Mouse (Mus musculus): Measurements from ENCODE around the gene Npas4. TPM values are rescaled to one million over a fixed set of nuclear protein-coding genes. Genes with fewer than 3 reads are reported as not detected.
"Not testable (repeated sequence)": the region's sequence is repeated elsewhere in the genome, so short reads cannot be mapped to it uniquely, and the experiment has no call there.

Gene Npas4
- polyA plus RNA-seq, 1 experiment from 2014 or later, result 0.10 TPM

DNA sequence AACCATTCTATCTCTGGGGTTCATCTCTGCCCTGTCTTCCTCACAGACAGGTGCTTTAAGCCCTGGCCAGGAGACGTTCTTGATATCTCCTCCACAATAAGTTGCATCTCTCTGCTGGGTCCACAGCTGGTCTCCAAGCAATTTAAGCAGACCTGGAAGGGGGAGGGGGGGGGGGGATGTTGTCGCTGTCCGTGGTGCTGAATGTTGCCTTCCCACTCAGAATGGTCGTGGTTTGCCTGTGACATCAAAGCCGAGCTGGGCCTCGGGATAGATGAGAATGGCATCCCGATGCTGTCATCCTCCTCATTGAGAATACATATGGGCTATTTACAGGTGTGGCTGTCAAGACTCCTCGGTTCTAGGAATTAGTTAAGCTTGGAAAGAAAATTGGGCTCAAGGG, 2.3 kb upstream of the Npas4 start:
- ATAC-seq (replicated peaks; ENCODE audit: insufficient number of reproducible peaks, insufficient read depth, low FRiP score, low read depth), result no peak
- H3K9me3 ChIP-seq (replicated peaks), result no peaks in the 10 kb centered on the region
- H3K27ac ChIP-seq, result peak overlapping the region; percentile 51
- no peaks in the 10 kb centered on the region for H3K36me3 ChIP-seq
- H3K27me3 ChIP-seq, result peaks cover 23% of the 10 kb centered on the region
- 0 out of 2 replicates have a peak overlapping the region, but pooled peaks have one; percentile 23 for H3K4me2 ChIP-seq
- H3K4me1 ChIP-seq (replicated peaks), result peaks cover 36% of the 10 kb centered on the region
- H3K9ac ChIP-seq, result no peak overlapping the region
- 8% methylated on average over 8 of the region's 8 CpGs for WGBS
- H3K4me3 ChIP-seq, result no peak overlapping the region

DNA sequence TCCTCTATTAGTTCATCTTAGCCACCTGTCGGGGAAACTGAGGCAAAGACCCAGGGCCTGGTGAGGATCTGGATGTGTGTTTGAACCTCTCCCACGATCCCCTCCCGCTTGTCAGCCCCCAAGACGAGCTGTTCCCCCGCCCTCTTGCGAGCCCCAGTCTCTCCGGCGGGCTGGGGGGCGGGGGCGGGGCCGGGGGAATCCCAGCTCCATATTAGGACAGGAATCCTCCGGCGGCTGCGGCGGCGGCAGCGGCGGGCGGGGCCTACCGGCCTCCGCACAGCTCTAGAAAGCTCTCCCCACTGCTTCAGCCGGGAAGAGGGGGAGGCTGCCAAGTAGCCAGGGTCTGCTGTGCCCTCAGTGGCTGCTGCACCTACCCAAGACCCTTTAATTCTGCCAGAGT, 600 bp upstream of the Npas4 start:
- 1% methylated on average over 21 of the region's 22 CpGs for WGBS
- Histone ChIP-seq H3K4me2 (peak overlapping the region; percentile 52), H3K9ac (no peak overlapping the region), H3K4me3 (no peak overlapping the region; the same call in 1 of the 2 replicates), H3K9me3 (replicated peaks) (no peaks in the 10 kb centered on the region), H3K36me3 (no peaks in the 10 kb centered on the region), H3K27me3 (peaks cover 30% of the 10 kb centered on the region), H3K4me1 (replicated peaks) (peaks cover 36% of the 10 kb centered on the region), H3K27ac (no peak overlapping the region)
- ATAC-seq (replicated peaks; ENCODE audit: insufficient number of reproducible peaks, insufficient read depth, low FRiP score, low read depth), result no peak

DNA sequence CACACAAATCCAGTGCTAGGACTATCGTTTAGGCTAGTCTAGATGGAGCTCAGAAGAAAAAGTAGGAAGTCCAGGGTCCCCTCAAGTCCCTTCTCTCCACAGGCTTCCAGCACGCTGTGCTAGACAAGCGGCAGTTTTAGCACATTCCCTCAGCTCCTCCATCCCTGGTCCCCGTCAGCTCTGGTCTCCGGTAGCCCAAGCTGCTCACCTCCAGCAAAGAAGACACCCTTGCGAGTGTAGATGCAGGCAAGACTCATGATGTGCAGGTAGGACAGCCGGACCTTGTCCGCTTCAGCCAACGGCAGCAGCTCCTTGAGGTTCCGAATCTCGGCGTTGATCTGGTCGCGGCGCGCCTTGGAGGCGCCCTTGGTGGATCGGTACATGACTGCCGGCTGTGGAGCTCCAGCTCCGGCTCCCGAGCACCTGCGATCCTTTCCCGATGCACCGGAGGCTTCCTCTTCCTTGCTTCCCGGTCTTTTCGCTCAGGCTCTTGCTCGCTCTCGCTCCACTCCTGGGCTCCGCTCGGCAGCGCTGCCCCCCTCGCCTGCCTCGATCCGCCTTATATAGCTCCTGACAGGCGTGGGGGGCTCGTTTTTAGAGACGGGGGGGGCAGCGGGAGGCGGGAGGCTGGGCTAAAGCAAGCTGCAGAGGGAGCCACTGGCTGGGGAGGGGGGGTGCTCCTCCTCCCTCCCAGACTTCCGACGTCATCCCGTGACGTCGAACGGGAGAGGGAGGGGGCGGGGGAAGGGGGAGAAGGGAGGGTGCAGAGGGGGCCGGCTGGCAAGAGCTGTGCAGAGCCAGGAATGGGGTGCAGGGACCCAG, 471 bp downstream of the Npas4 start:
- ATAC-seq (replicated peaks; ENCODE audit: insufficient number of reproducible peaks, insufficient read depth, low FRiP score, low read depth), result no peak

DNA sequence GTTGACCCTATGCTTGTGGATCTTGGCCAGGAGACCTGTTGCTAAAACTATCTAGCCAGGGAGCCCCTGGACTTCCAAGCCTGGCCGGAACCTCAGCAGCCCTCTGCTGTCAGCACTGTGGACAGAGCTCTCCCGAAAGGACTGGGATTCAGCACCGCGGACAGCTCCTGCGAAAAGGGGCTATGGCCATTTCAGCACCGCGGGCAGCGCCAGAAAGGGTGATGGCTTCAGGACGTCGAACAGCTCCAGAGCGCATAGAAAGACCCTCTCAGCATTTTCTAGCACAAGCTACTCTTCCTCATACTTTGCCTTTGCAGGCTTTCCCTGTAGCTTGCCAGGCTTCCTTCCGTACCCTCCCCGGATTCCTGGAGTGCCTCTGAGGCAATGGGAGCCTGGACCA, 1.1 kb downstream of the Npas4 start:
- WGBS, result 2% methylated on average over 13 of the region's 13 CpGs
- H3K36me3 ChIP-seq, result no peaks in the 10 kb centered on the region
- ATAC-seq (replicated peaks; ENCODE audit: insufficient number of reproducible peaks, insufficient read depth, low FRiP score, low read depth), result no peak
- H3K4me2 ChIP-seq, result no peak overlapping the region
- no peak overlapping the region for H3K9ac ChIP-seq
- no peak overlapping the region for H3K4me3 ChIP-seq
- H3K4me1 ChIP-seq (replicated peaks), result peaks cover 36% of the 10 kb centered on the region
- H3K27ac ChIP-seq, result no peak overlapping the region
- H3K9me3 ChIP-seq (replicated peaks), result no peaks in the 10 kb centered on the region
- H3K27me3 ChIP-seq, result peaks cover 43% of the 10 kb centered on the region

More for the DNA sequence above, 471 bp downstream of the Npas4 start:
- peaks cover 37% of the 10 kb centered on the region for H3K27me3 ChIP-seq
- no peaks in the 10 kb centered on the region for H3K36me3 ChIP-seq
- H3K4me1 ChIP-seq (replicated peaks), result peaks cover 36% of the 10 kb centered on the region
- H3K4me3 ChIP-seq, result no peak overlapping the region
- H3K4me2 ChIP-seq, result no peak overlapping the region
- no peaks in the 10 kb centered on the region for H3K9me3 ChIP-seq (replicated peaks)
- 17% methylated on average over 47 of the region's 47 CpGs for WGBS
- no peak overlapping the region for H3K27ac ChIP-seq
- no peak overlapping the region for H3K9ac ChIP-seq

DNA sequence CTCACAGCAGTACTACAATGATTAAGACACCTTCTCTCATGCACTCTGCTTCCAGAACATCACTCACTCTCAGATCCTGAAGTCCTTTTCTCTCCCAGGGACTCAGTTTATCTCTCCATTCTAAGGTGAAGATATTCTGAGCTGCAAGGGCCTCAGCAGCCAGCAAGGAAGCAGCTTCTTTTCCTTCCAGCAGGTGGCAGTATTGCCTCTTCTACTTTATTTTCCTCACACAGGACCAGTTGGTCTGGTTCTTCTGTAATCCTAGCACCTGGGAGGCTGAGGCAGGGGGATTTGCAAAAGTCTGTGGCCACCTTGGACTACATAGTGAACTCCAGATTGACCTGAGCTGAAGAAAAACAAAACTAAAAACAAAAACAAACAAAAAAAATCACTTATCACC, 8.3 kb downstream of the Npas4 start:
- Histone ChIP-seq H3K36me3 (no peaks in the 10 kb centered on the region), H3K4me1 (replicated peaks) (no peaks in the 10 kb centered on the region), H3K4me2 (no peak overlapping the region), H3K27ac (no peak overlapping the region), H3K27me3 (peaks cover 34% of the 10 kb centered on the region), H3K4me3 (no peak overlapping the region), H3K9me3 (replicated peaks) (no peaks in the 10 kb centered on the region), H3K9ac (no peak overlapping the region)
- no peak for ATAC-seq (replicated peaks; ENCODE audit: insufficient number of reproducible peaks, insufficient read depth, low FRiP score, low read depth)

DNA sequence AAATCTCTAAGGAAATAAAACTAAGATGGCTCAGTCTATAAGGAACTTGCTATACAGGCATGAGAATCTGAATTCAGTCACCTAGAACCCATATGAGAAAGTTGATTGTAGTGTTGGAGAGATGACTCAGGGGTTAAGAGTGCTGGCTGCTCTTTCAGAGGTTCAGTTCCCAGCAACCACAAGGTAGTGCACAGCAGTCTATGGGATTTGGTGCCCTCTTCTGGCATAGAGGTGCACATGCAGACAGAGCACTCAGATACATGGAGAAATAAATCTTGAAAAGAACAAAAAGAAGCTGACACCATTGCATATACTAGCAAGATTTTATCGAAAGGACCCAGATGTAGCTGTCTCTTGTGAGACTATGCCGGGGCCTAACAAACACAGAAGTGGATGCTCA, 21.9 kb downstream of the Npas4 start:
- H3K27ac ChIP-seq, result no peak overlapping the region
- no peak overlapping the region for H3K4me2 ChIP-seq
- H3K36me3 ChIP-seq, result peaks cover 31% of the 10 kb centered on the region
- H3K4me1 ChIP-seq (replicated peaks), result no peaks in the 10 kb centered on the region; the same call in 1 of the 2 replicates
- no peaks in the 10 kb centered on the region for H3K9me3 ChIP-seq (replicated peaks)
- WGBS, result 78% methylated on average over 2 of the region's 2 CpGs
- H3K9ac ChIP-seq, result no peak overlapping the region
- ATAC-seq (replicated peaks; ENCODE audit: insufficient number of reproducible peaks, insufficient read depth, low FRiP score, low read depth), result no peak
- H3K4me3 ChIP-seq, result no peak overlapping the region
- H3K27me3 ChIP-seq, result no peaks in the 10 kb centered on the region

DNA sequence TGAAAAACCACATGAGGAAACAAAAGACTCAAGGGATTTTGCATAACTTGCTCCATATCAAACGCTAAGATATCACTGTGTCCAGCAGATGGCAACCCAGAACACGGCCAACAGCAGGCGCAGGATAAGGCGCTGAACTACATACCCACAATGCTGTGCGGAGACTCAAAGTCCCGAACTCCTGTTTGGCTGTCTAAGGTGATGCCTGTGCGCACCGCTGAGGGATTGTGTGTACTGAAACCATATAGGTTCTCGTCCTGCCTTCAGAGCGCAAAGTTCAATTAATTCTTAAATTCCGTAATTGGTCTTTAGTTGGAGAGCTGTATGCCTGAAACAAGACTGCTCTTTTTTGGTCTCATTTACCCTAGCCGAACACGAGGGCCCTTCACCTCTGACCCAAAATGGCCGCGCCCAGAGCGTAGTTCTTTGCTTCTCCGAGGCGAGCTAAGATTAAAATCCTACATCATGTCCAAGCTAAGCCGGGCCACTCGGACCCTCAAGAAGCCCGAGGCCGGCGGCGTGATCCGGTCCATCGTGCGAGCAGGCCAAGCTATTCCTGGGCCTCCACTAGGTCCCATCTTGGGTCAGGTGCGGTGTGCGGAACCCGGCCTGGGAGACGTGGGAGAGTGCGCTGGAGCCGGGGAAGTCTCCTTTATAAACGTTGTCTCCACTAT, 28.1 kb downstream of the Npas4 start, which contains the start of gene Mrpl11:
TSS of gene Mrpl11 (plus strand) at position 220 of the 674 bp plus-strand sequence.
- Histone ChIP-seq H3K4me2 (peak within 1 kb of the TSS; percentile 73), H3K36me3 (peaks cover 31% of the 10 kb centered on the region), H3K9ac (peak within 1 kb of the TSS; percentile 76), H3K4me3 (peak within 1 kb of the TSS; percentile 78), H3K27me3 (no peaks in the 10 kb centered on the region), H3K27ac (peak within 1 kb of the TSS; percentile 74), H3K9me3 (replicated peaks) (no peaks in the 10 kb centered on the region), H3K4me1 (replicated peaks) (peaks cover 6% of the 10 kb centered on the region)
- peak; percentile 94 for ATAC-seq (replicated peaks; ENCODE audit: insufficient number of reproducible peaks, insufficient read depth, low FRiP score, low read depth)
- under 1% methylated on average over 34 of the region's 34 CpGs for WGBS

DNA sequence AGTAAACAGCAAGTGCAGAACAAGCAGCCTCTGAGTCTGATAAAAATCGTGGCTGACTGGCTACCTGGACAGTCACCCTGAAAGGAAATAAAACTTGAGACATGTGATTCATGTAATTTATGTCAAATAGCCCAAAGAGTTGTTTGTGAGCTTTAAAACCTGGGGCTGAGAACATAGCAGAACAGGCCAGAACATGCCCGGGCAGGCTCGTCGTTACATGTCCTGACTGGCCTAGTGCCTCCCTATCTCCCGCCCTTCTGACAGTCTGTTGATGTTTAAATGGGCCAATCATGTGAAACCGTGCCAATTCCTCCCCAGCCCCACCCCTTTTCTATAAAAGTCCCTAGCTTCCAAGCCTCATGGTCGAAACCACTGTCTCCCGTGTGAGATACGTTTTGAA, 41.5 kb downstream of the Npas4 start:
- not testable (repeated sequence) for H3K9ac ChIP-seq; H3K4me1 ChIP-seq (replicated peaks); H3K27ac ChIP-seq; H3K9me3 ChIP-seq (replicated peaks); H3K27me3 ChIP-seq; H3K4me2 ChIP-seq; H3K4me3 ChIP-seq; ATAC-seq (replicated peaks; ENCODE audit: insufficient number of reproducible peaks, insufficient read depth, low FRiP score, low read depth); H3K36me3 ChIP-seq
- WGBS, result 72% methylated on average over 9 of the region's 9 CpGs

DNA sequence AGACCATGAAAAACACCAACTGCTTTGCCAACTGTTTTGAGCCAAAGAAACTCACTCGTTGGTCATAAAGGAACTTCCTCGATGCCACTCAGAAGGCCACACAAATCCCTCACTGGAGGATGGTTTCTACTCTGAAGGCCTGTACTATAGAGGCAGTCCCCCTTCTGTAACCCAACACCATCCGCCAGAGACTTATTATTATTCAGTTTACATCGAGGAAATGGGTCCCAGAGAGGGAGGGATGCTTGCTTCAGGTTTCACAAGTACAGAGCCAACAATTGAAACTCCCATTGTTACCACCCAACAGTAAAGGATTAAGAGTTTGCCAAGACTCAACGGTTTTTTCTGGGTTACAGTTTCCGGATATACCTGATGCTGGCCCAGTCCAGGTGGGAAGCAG, 44.6 kb downstream of the Npas4 start:
- Histone ChIP-seq H3K36me3 (no peaks in the 10 kb centered on the region), H3K9me3 (replicated peaks) (no peaks in the 10 kb centered on the region), H3K4me2 (no peak overlapping the region), H3K4me3 (no peak overlapping the region), H3K9ac (no peak overlapping the region), H3K27me3 (peaks cover 24% of the 10 kb centered on the region), H3K4me1 (replicated peaks) (peaks cover 9% of the 10 kb centered on the region), H3K27ac (no peak overlapping the region)
- WGBS, result 50% methylated on average over 6 of the region's 6 CpGs
- no peak for ATAC-seq (replicated peaks; ENCODE audit: insufficient number of reproducible peaks, insufficient read depth, low FRiP score, low read depth)

DNA sequence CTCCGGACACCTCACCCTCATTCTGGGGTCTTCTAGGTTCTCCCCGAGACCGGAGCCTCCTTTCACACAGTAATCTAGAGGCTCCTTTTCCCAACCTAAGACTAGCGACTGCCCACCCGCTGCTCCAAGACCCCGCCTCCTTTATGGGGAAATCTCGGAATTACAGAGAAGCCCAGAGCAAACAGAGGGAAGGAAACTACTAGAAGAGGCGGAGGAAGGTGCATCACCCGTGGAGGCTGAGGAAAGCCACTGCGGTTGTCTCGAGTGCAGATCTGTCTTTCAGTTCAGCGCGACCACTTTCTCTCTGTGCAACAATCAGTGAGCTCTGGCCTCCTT, 46.9 kb downstream of the Npas4 start:
- no peaks in the 10 kb centered on the region for H3K9me3 ChIP-seq (replicated peaks)
- H3K4me2 ChIP-seq, result peak overlapping the region; percentile 98
- peak overlapping the region; percentile 69 for H3K4me3 ChIP-seq
- peak overlapping the region; percentile 30 for H3K9ac ChIP-seq
- no peaks in the 10 kb centered on the region for H3K36me3 ChIP-seq
- WGBS, result 8% methylated on average over 13 of the region's 13 CpGs
- peaks cover 9% of the 10 kb centered on the region for H3K4me1 ChIP-seq (replicated peaks)
- peaks cover 25% of the 10 kb centered on the region for H3K27me3 ChIP-seq
- no peak for ATAC-seq (replicated peaks; ENCODE audit: insufficient number of reproducible peaks, insufficient read depth, low FRiP score, low read depth)
- no peak overlapping the region for H3K27ac ChIP-seq

DNA sequence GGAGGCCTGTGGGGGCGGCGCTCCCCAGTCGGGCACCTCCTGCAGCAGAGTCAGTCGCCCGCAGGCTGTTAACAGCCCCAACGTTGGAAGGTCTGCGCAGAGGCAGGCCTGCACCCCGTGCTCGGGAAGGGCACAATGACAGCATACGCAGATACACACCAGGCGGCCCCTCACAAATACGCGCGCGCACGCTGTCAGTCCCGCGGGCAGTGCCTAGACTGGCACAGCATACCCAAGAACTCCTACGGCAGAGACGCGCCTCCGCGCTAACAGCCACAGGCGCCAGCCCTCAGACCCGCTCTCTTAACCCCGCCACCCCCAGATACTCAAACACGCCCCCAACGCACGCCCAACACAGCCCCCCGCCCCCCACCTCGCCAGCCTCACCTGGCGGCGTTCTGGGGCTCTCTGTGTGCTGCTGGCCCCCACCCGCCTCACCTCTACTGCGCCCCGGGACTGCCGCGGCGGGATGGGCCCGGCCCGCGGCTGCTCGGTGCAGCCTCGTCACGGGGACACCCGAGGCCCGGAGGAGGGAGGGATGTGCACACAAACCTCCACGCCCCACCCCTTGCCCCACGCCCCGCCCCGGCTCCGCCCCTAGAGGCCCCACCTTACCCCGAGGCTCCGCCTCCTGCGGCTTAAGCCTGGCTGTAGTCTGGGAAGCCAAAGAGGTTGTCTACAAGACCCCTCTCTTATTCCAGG, 47.4 kb downstream of the Npas4 start, which contains the start of gene Peli3:
TSS of gene Peli3 (minus strand) at position 577 of the 702 bp plus-strand sequence.
- WGBS, result under 1% methylated on average over 54 of the region's 55 CpGs
- ATAC-seq (replicated peaks; ENCODE audit: insufficient number of reproducible peaks, insufficient read depth, low FRiP score, low read depth), result peak; percentile 92
- no peaks in the 10 kb centered on the region for H3K36me3 ChIP-seq
- peaks cover 9% of the 10 kb centered on the region for H3K4me1 ChIP-seq (replicated peaks)
- peak within 1 kb of the TSS; percentile 69 for H3K4me3 ChIP-seq
- H3K27me3 ChIP-seq, result peaks cover 28% of the 10 kb centered on the region
- no peak within 1 kb of the TSS for H3K27ac ChIP-seq
- peak within 1 kb of the TSS; percentile 52 for H3K9ac ChIP-seq
- peak within 1 kb of the TSS; percentile 98 for H3K4me2 ChIP-seq
- no peaks in the 10 kb centered on the region for H3K9me3 ChIP-seq (replicated peaks)

Measured in heart, embryonic 15.5 days (tissue).